Mouse (Mus musculus): ENCODE results near the gene Cxcr5. TPM values are rescaled to one million over a fixed set of nuclear protein-coding genes. Genes with fewer than 3 reads are reported as not detected.

The Cxcr5 gene
- polyA plus RNA-seq, 1 experiment from 2014 or later: not detected

DNA sequence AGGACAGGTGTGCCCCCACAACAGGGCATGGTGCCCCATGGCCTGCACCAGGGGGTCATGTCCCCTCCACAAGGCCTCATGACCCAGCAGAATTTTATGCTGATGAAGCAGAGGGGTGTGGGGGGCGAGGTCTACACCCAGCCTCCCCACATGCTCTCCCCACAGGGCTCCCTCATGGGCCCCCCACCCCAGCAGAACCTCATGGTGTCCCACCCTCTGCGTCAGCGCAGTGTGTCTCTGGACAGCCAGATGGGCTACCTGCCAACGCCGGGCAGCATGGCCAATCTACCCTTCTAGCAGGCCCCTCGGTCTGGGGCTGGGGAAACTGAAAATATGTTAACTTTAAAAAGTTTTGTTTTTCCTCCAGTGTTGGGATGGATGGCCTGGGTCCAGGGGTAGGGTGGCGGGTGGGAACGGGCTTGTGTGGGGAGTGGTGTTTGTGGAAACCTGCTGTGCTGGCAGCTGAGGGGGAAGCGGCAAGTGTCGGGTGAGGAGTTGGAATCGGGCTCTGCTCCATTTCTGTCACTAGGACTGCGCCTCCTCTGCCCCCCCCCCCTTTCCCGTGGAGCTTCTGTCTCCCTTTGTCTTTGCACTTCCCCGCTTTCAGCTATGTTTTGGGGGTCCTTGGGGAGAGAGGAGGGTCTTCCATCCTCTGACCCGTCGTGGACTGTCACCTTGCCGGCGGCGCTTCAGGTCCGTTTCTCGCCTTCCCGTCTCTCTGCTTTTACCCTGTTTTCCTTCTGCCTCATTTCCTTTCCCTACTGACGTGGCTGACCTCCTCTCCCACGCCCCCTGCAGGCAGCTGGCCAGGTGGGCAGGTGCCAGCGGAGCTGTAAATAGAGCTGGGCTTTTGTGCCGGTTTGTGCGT lies 52.0 kb downstream of the Cxcr5 start:
- H3K9me3 ChIP-seq (ENCODE audit: control insufficient read depth, low read length): no peaks in the 10 kb centered on the region
- H3K27me3 ChIP-seq (replicated peaks; ENCODE audit: control insufficient read depth, insufficient read depth, low read length): no peaks in the 10 kb centered on the region
- peak overlapping the region; percentile 33 for H3K9ac ChIP-seq (ENCODE audit: low read depth, low read length)
- H3K4me3 ChIP-seq (ENCODE audit: low read length): peak overlapping the region; percentile 16
- peaks cover 27% of the 10 kb centered on the region for H3K4me1 ChIP-seq (ENCODE audit: control insufficient read depth, insufficient read depth, low read depth, low read length)
- WGBS: 9% methylated on average over 26 of the region's 27 CpGs
- H3K36me3 ChIP-seq (ENCODE audit: control insufficient read depth, insufficient read depth, low read length): peaks cover 28% of the 10 kb centered on the region
- peak overlapping the region; percentile 49 for H3K4me2 ChIP-seq (ENCODE audit: low read length)
- peak; percentile 31; the same call in 1 of the 2 replicates for ATAC-seq
- H3K27ac ChIP-seq (ENCODE audit: low read depth, low read length): peak overlapping the region; percentile 72

DNA sequence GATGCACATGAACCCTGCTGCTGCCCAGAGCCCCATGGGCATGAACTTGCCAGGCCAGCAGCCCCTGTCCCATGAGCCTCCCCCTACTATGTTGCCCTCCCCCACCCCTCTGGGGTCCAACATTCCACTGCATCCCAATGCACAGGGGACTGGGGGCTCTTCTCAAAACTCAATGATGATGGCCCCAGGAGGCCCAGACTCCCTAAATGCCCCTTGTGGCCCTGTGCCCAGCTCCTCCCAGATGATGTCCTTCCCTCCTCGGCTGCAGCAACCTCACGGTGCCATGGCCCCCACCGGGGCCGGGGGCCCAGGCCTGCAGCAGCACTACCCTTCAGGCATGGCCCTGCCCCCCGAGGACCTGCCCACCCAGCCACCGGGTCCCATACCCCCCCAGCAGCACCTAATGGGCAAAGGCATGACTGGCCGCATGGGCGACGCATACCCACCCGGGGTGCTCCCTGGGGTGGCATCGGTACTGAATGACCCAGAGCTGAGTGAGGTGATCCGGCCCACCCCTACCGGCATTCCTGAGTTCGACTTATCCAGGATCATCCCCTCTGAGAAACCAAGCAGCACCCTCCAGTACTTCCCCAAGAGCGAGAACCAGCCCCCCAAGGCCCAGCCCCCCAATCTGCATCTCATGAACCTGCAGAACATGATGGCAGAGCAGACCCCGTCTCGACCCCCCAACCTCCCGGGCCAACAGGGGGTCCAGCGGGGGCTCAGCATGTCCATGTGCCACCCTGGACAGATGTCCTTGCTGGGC lies 52.8 kb downstream of the Cxcr5 start:
- Histone ChIP-seq H3K9me3 (ENCODE audit: control insufficient read depth, low read length) (no peaks in the 10 kb centered on the region), H3K4me2 (ENCODE audit: low read length) (peak overlapping the region; percentile 49; the same call in 1 of the 2 replicates), H3K36me3 (ENCODE audit: control insufficient read depth, insufficient read depth, low read length) (peaks cover 28% of the 10 kb centered on the region), H3K9ac (ENCODE audit: low read depth, low read length) (peak overlapping the region; percentile 33), H3K4me3 (ENCODE audit: low read length) (no peak overlapping the region), H3K4me1 (ENCODE audit: control insufficient read depth, insufficient read depth, low read depth, low read length) (peaks cover 27% of the 10 kb centered on the region), H3K27ac (ENCODE audit: low read depth, low read length) (peak overlapping the region; percentile 72), H3K27me3 (replicated peaks; ENCODE audit: control insufficient read depth, insufficient read depth, low read length) (no peaks in the 10 kb centered on the region)
- WGBS: 73% methylated on average over 19 of the region's 19 CpGs
- no peak for ATAC-seq

DNA sequence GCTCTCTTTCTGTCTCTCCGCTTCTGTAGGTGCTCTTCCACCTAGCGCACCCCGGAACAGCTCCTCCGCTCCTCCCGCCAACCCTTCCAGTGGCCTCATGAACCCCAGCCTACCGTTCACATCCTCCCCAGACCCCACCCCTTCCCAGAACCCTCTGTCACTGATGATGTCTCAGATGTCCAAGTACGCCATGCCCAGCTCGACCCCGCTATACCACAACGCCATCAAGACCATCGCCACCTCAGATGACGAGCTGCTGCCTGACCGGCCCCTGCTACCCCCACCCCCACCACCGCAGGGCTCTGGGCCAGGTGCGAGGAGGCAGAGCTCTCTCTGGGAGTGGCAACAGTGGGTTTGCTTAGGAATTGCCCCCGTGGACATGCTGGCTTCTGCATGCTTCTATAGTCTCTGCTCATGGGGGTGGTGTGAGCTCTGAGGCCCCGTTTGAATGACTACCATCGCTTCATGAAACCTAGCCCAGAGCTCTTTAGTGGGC lies 53.5 kb downstream of the Cxcr5 start:
- no peak overlapping the region for H3K9ac ChIP-seq (ENCODE audit: low read depth, low read length)
- peaks cover 27% of the 10 kb centered on the region for H3K4me1 ChIP-seq (ENCODE audit: control insufficient read depth, insufficient read depth, low read depth, low read length)
- H3K4me2 ChIP-seq (ENCODE audit: low read length): no peak overlapping the region
- ATAC-seq: no peak
- WGBS: 85% methylated on average over 16 of the region's 18 CpGs
- H3K9me3 ChIP-seq (ENCODE audit: control insufficient read depth, low read length): no peaks in the 10 kb centered on the region
- H3K27ac ChIP-seq (ENCODE audit: low read depth, low read length): no peak overlapping the region
- H3K4me3 ChIP-seq (ENCODE audit: low read length): no peak overlapping the region
- peaks cover 28% of the 10 kb centered on the region for H3K36me3 ChIP-seq (ENCODE audit: control insufficient read depth, insufficient read depth, low read length)
- H3K27me3 ChIP-seq (replicated peaks; ENCODE audit: control insufficient read depth, insufficient read depth, low read length): no peaks in the 10 kb centered on the region

DNA sequence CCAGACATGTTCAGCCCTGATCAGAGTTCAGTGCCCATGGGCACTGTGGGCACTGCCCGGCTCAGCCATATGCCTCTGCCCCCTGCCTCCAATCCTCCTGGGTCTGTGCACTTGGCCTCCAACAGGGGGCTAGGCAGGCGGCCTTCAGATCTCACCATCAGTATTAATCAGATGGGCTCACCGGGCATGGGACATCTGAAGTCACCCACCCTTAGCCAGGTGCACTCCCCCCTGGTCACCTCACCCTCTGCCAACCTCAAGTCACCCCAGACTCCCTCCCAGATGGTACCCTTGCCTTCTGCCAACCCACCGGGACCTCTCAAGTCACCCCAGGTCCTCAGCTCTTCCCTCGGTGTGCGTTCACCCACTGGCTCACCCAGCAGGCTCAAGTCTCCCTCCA lies 54.3 kb downstream of the Cxcr5 start:
- Histone ChIP-seq H3K36me3 (ENCODE audit: control insufficient read depth, insufficient read depth, low read length) (peaks cover 28% of the 10 kb centered on the region), H3K4me2 (ENCODE audit: low read length) (no peak overlapping the region), H3K4me1 (ENCODE audit: control insufficient read depth, insufficient read depth, low read depth, low read length) (peaks cover 27% of the 10 kb centered on the region), H3K27ac (ENCODE audit: low read depth, low read length) (no peak overlapping the region), H3K4me3 (ENCODE audit: low read length) (no peak overlapping the region), H3K9me3 (ENCODE audit: control insufficient read depth, low read length) (no peaks in the 10 kb centered on the region), H3K9ac (ENCODE audit: low read depth, low read length) (no peak overlapping the region), H3K27me3 (replicated peaks; ENCODE audit: control insufficient read depth, insufficient read depth, low read length) (no peaks in the 10 kb centered on the region)
- no peak for ATAC-seq
- 88% methylated on average over 6 of the region's 6 CpGs for WGBS

DNA sequence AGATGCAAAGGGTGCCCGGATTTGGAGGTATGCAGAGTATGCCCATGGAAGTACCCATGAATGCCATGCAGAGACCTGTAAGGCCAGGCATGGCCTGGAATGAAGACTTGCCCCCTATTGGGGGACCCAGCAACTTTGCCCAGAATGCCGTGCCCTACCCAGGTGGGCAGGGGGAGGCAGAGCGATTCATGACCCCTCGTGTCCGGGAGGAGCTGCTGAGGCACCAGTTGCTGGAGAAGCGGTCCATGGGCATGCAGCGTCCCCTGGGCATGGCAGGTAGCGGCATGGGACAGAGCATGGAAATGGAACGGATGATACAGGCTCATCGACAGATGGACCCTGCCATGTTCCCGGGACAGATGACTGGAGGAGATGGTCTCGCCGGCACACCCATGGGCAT lies 55.1 kb downstream of the Cxcr5 start:
- Histone ChIP-seq H3K27me3 (replicated peaks; ENCODE audit: control insufficient read depth, insufficient read depth, low read length) (no peaks in the 10 kb centered on the region), H3K36me3 (ENCODE audit: control insufficient read depth, insufficient read depth, low read length) (peaks cover 28% of the 10 kb centered on the region)

DNA sequence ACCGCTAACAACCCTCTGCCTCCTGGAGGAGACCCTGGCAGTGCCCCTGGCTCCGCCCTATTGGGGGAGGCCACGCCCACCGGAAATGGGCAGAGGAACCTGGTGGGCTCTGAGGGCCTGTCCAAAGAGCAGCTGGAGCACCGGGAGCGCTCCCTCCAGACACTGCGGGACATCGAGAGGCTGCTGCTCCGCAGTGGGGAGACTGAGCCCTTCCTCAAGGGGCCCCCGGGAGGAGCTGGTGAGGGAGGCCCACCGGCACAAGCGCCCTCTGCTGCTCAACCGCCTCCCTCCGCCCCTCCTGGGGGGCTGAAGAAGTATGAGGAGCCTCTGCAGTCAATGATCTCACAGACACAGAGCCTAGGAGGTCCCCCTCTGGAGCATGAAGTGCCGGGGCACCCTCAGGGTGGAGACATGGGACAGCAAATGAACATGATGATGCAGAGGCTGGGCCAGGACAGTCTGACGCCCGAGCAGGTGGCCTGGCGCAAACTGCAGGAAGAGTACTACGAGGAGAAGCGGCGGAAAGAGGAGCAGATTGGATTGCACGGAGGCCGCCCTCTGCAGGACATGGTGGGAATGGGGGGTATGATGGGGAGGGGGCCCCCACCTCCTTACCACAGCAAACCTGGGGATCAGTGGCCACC lies 55.7 kb downstream of the Cxcr5 start:
- H3K4me2 ChIP-seq (ENCODE audit: low read length): no peak overlapping the region
- no peaks in the 10 kb centered on the region for H3K9me3 ChIP-seq (ENCODE audit: control insufficient read depth, low read length)
- H3K9ac ChIP-seq (ENCODE audit: low read depth, low read length): no peak overlapping the region
- no peak overlapping the region for H3K27ac ChIP-seq (ENCODE audit: low read depth, low read length)
- ATAC-seq: no peak
- 51% methylated on average over 20 of the region's 23 CpGs for WGBS
- H3K36me3 ChIP-seq (ENCODE audit: control insufficient read depth, insufficient read depth, low read length): peaks cover 28% of the 10 kb centered on the region
- no peak overlapping the region for H3K4me3 ChIP-seq (ENCODE audit: low read length)
- H3K4me1 ChIP-seq (ENCODE audit: control insufficient read depth, insufficient read depth, low read depth, low read length): peaks cover 35% of the 10 kb centered on the region
- no peaks in the 10 kb centered on the region for H3K27me3 ChIP-seq (replicated peaks; ENCODE audit: control insufficient read depth, insufficient read depth, low read length)

More for the DNA sequence above, 55.1 kb downstream of the Cxcr5 start:
- Histone ChIP-seq H3K9ac (ENCODE audit: low read depth, low read length) (no peak overlapping the region), H3K4me1 (ENCODE audit: control insufficient read depth, insufficient read depth, low read depth, low read length) (peaks cover 32% of the 10 kb centered on the region), H3K27ac (ENCODE audit: low read depth, low read length) (no peak overlapping the region), H3K9me3 (ENCODE audit: control insufficient read depth, low read length) (no peaks in the 10 kb centered on the region), H3K4me2 (ENCODE audit: low read length) (no peak overlapping the region), H3K4me3 (ENCODE audit: low read length) (no peak overlapping the region)
- 91% methylated on average over 13 of the region's 13 CpGs for WGBS
- ATAC-seq: no peak

DNA sequence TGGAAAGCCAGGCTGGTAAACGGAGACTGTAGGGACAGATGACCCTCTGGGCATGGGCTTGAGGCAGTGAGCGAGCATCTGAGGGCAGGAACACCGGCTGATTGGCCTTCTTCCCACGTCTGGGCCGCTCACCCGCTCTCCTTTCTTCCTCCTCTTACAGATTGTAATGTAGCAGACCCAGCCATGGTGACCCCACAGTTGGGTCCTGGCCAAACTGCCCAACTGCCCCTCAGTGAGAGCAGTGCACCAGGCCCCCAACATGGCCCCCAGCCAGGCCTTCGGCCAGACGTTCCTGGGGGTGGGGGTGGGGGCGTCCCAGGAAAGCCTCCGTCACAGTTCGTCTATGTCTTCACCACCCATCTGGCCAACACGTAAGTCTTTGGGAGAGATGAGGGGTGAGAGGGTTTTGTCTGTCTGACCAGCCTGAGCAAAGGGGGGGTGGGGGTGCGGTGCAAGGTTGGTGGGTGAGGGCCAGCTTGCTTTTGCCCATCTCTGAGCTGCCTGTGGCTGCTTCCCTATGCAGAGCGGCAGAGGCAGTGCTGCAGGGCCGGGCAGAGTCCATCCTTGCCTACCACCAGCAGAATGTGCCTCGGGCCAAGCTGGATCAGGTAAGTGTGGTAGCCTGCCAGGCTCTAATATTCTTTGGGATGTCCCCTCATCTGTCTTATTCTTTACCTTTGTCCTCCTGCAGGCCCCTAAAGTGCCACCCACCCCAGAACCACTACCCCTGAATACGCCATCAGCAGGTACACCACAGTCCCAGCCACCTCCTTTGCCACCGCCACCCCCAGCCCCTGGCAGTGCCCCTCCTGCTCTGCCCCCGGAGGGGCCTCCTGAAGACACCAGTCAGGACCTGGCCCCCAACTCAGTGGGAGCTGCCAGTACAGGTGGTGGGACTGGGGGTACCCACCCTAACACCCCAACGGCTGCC lies 56.5 kb downstream of the Cxcr5 start:
- peaks cover 28% of the 10 kb centered on the region for H3K36me3 ChIP-seq (ENCODE audit: control insufficient read depth, insufficient read depth, low read length)
- H3K9ac ChIP-seq (ENCODE audit: low read depth, low read length): no peak overlapping the region

DNA sequence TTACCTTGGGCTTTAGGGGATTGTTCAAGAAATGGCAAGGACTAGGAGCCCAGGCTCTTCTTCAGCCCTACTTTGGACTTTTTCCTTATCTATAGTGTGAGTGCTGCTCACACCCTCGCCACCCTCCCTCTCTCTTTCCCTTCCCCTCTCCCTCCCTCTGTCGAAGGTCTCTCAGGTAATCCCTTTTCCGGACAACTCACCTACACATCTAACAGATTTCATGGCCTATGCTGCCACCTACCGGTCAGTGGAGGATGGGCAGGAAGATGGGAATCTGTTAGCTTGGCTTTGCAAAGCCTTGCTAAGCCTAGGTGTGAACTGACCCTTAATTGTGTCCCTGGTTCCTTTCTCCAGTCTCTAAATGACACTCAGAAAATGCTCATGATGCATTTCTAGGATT lies 59.7 kb downstream of the Cxcr5 start:
- H3K27ac ChIP-seq (ENCODE audit: low read depth, low read length): no peak overlapping the region
- 2% methylated on average over 4 of the region's 4 CpGs for WGBS
- H3K9me3 ChIP-seq (ENCODE audit: control insufficient read depth, low read length): no peaks in the 10 kb centered on the region
- peaks cover 14% of the 10 kb centered on the region for H3K36me3 ChIP-seq (ENCODE audit: control insufficient read depth, insufficient read depth, low read length)
- no peak overlapping the region for H3K4me3 ChIP-seq (ENCODE audit: low read length)
- H3K4me2 ChIP-seq (ENCODE audit: low read length): no peak overlapping the region
- H3K4me1 ChIP-seq (ENCODE audit: control insufficient read depth, insufficient read depth, low read depth, low read length): peaks cover 51% of the 10 kb centered on the region
- H3K27me3 ChIP-seq (replicated peaks; ENCODE audit: control insufficient read depth, insufficient read depth, low read length): no peaks in the 10 kb centered on the region
- ATAC-seq: no peak
- H3K9ac ChIP-seq (ENCODE audit: low read depth, low read length): no peak overlapping the region

More for the DNA sequence above, 56.5 kb downstream of the Cxcr5 start:
- WGBS: 70% methylated on average over 20 of the region's 20 CpGs
- Histone ChIP-seq H3K27me3 (replicated peaks; ENCODE audit: control insufficient read depth, insufficient read depth, low read length) (no peaks in the 10 kb centered on the region), H3K9me3 (ENCODE audit: control insufficient read depth, low read length) (no peaks in the 10 kb centered on the region), H3K27ac (ENCODE audit: low read depth, low read length) (no peak overlapping the region; the same call in 1 of the 2 replicates), H3K4me3 (ENCODE audit: low read length) (no peak overlapping the region), H3K4me2 (ENCODE audit: low read length) (no peak overlapping the region), H3K4me1 (ENCODE audit: control insufficient read depth, insufficient read depth, low read depth, low read length) (peaks cover 34% of the 10 kb centered on the region)
- ATAC-seq: peak; percentile 18; the same call in 1 of the 2 replicates
